Mouse (Mus musculus): Measurements from ENCODE around the gene Pygm. TPM values are rescaled to one million over a fixed set of nuclear protein-coding genes. Genes with fewer than 3 reads are reported as not detected.

The Pygm gene
- total and polyA plus RNA-seq, 2 experiments from 2014 or later: 13.2 to 25.8 TPM

- DNase-seq (ENCODE audit: low spot score): no peak
- Histone ChIP-seq H3K4me2 (ENCODE audit: low read depth, low read length, poor library complexity, severe bottlenecking) (peak overlapping the region; percentile 91), H3K27me3 (ENCODE audit: insufficient read depth, low read length) (no peaks in the 10 kb centered on the region), H3K4me1 (ENCODE audit: insufficient read depth, low read length) (peaks cover 48% of the 10 kb centered on the region), H3K9me3 (ENCODE audit: low read length) (no peaks in the 10 kb centered on the region), H3K36me3 (ENCODE audit: insufficient read depth, low read length) (0 out of 2 replicates have a peak, but pooled peaks cover 1% of the 10 kb centered on the region), H3K4me3 (ENCODE audit: low read depth, low read length) (peak overlapping the region; percentile 61), H3K27ac (ENCODE audit: low read depth, low read length) (peak overlapping the region; percentile 93), H3K9ac (replicated peaks; ENCODE audit: low read length, poor library complexity, severe bottlenecking) (peak overlapping the region; percentile 88)
- peak; percentile 36; the same call in 1 of the 2 replicates for ATAC-seq (ENCODE audit: low FRiP score)
- 2% methylated on average over 14 of the region's 23 CpGs for WGBS
- TF ChIP-seq CTCF (IDR thresholded peaks at IDR 0.05): no peak
These were observed 34.9 kb downstream of the Pygm start for GRCm38 (mm10) chr19:6418984-6419692.

DNA sequence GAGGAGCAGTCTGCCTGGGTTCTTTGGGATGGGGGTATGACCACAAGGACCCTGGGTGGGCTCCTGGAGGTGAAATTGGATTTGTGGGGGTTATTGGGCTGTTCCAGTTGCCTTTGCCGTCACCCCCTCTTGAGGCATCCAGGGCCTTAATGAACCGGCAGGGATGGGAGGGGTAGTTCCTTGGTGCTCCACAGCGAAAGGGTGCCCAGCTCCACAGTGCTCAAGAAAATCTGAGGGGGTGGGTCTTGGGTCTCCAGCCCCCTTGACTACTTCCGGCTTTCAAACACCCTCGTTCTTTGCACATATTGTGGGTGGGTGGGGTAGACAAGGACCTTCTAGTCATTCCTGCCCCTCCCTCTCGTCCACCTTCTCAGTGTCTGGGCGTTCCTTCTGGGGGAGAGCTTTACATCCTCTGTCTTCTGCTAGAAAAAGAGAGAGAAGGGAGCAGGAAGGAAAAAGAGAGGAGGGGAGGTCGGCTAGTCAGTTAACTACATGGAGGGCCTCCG is 35.7 kb downstream of the Pygm start:
- 0 out of 2 replicates have a peak, but pooled peaks have one; percentile 11 for TF ChIP-seq CTCF (IDR thresholded peaks at IDR 0.05)
- no peaks in the 10 kb centered on the region for H3K9me3 ChIP-seq (ENCODE audit: low read length)
- no peak for DNase-seq (ENCODE audit: low spot score)
- 29% methylated on average over 9 of the region's 9 CpGs for WGBS
- no peak for ATAC-seq (ENCODE audit: low FRiP score)
- peaks cover 52% of the 10 kb centered on the region for H3K4me1 ChIP-seq (ENCODE audit: insufficient read depth, low read length)
- H3K36me3 ChIP-seq (ENCODE audit: insufficient read depth, low read length): no peaks in the 10 kb centered on the region
- H3K27ac ChIP-seq (ENCODE audit: low read depth, low read length): peak overlapping the region; percentile 93
- no peaks in the 10 kb centered on the region for H3K27me3 ChIP-seq (ENCODE audit: insufficient read depth, low read length)
- peak overlapping the region; percentile 61 for H3K4me3 ChIP-seq (ENCODE audit: low read depth, low read length)
- peak overlapping the region; percentile 88 for H3K9ac ChIP-seq (replicated peaks; ENCODE audit: low read length, poor library complexity, severe bottlenecking)
- peak overlapping the region; percentile 91 for H3K4me2 ChIP-seq (ENCODE audit: low read depth, low read length, poor library complexity, severe bottlenecking)

DNA sequence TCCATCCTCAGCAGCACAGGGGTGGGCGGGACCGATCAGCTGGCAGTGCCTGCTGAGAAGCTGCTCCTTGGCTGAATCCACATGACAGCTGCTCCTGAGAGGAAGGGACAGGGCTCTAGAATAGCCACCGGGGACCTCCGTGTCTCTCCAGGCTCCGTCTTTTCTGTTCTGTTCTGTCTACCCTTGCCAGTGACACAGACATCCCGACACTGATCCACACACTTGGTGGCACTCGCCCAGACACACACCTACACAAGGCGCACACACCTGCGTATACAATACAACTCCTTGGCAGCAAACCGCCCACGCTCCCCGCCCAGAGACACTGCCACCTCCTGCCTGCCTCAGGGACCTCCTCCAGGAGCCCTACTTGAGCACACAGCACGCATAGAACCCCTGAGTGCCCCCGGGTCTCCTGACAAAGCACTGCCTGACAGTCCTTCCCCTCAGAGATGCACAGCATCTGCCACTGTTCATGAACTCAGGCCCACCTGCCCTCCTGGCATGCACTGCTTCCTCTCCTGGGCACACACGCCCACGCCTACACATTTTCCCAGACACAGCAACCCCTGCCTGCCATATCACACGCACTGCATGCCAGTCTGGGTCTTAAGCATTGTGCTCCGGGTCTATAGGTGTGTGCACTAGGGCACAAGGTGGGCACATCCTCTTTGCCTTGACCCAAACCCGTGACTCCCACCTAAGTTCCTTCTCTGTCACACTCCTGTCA is 36.4 kb downstream of the Pygm start:
- 53% methylated on average over 18 of the region's 19 CpGs for WGBS
- peaks cover 52% of the 10 kb centered on the region for H3K4me1 ChIP-seq (ENCODE audit: insufficient read depth, low read length)
- peak overlapping the region; percentile 91 for H3K4me2 ChIP-seq (ENCODE audit: low read depth, low read length, poor library complexity, severe bottlenecking)
- no peaks in the 10 kb centered on the region for H3K9me3 ChIP-seq (ENCODE audit: low read length)
- H3K9ac ChIP-seq (replicated peaks; ENCODE audit: low read length, poor library complexity, severe bottlenecking): peak overlapping the region; percentile 88
- H3K27me3 ChIP-seq (ENCODE audit: insufficient read depth, low read length): no peaks in the 10 kb centered on the region
- H3K27ac ChIP-seq (ENCODE audit: low read depth, low read length): 0 out of 2 replicates have a peak overlapping the region, but pooled peaks have one; percentile 93
- DNase-seq (ENCODE audit: low spot score) (no peak), ATAC-seq (ENCODE audit: low FRiP score) (no peak)
- H3K4me3 ChIP-seq (ENCODE audit: low read depth, low read length): peak overlapping the region; percentile 61
- TF ChIP-seq CTCF (IDR thresholded peaks at IDR 0.05): no peak
- H3K36me3 ChIP-seq (ENCODE audit: insufficient read depth, low read length): no peaks in the 10 kb centered on the region

- H3K4me1 ChIP-seq (ENCODE audit: insufficient read depth, low read length): peaks cover 46% of the 10 kb centered on the region
- H3K27me3 ChIP-seq (ENCODE audit: insufficient read depth, low read length): no peaks in the 10 kb centered on the region
- DNase-seq (ENCODE audit: low spot score): no peak
- WGBS: 63% methylated on average over 9 of the region's 9 CpGs
- no peak for ATAC-seq (ENCODE audit: low FRiP score)
- H3K4me3 ChIP-seq (ENCODE audit: low read depth, low read length): peak overlapping the region; percentile 61
- no peaks in the 10 kb centered on the region for H3K9me3 ChIP-seq (ENCODE audit: low read length)
- no peaks in the 10 kb centered on the region for H3K36me3 ChIP-seq (ENCODE audit: insufficient read depth, low read length)
- peak overlapping the region; percentile 88 for H3K9ac ChIP-seq (replicated peaks; ENCODE audit: low read length, poor library complexity, severe bottlenecking)
- TF ChIP-seq CTCF (IDR thresholded peaks at IDR 0.05): no peak
- H3K27ac ChIP-seq (ENCODE audit: low read depth, low read length): no peak overlapping the region
- peak overlapping the region; percentile 91 for H3K4me2 ChIP-seq (ENCODE audit: low read depth, low read length, poor library complexity, severe bottlenecking)
These were observed 37.0 kb downstream of the Pygm start for GRCm38 (mm10) chr19:6421211-6421590.

DNA sequence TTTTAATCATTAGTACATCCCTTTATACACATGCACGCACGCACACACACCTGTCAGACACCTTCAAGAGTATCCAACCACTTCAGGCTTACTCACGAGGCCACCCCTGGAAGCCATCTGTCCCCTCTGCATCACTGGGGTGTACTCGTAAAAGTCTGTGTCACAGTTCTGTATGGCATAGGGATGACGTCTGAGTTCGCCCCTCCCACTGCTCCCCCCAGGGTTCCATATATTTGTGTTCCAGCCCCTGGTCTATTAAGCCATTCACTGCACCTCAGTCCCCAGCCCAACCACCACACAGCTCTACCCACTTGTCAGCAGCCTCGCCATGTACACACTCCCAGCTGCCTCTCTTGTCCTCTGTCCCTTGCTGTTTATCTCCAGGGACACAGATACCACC is 37.8 kb downstream of the Pygm start:
- Histone ChIP-seq H3K4me3 (ENCODE audit: low read depth, low read length) (no peak overlapping the region), H3K9ac (replicated peaks; ENCODE audit: low read length, poor library complexity, severe bottlenecking) (no peak overlapping the region), H3K9me3 (ENCODE audit: low read length) (no peaks in the 10 kb centered on the region), H3K36me3 (ENCODE audit: insufficient read depth, low read length) (no peaks in the 10 kb centered on the region), H3K4me2 (ENCODE audit: low read depth, low read length, poor library complexity, severe bottlenecking) (peak overlapping the region; percentile 91; the same call in 1 of the 2 replicates), H3K27me3 (ENCODE audit: insufficient read depth, low read length) (no peaks in the 10 kb centered on the region), H3K4me1 (ENCODE audit: insufficient read depth, low read length) (peaks cover 42% of the 10 kb centered on the region), H3K27ac (ENCODE audit: low read depth, low read length) (no peak overlapping the region)
- WGBS: 64% methylated on average over 7 of the region's 7 CpGs
- no peak for ATAC-seq (ENCODE audit: low FRiP score)
- no peak for DNase-seq (ENCODE audit: low spot score)
- no peak for TF ChIP-seq CTCF (IDR thresholded peaks at IDR 0.05)

GRCm38 (mm10) chr19:6423241-6423640 is 39.0 kb downstream of the Pygm start:
- no peak overlapping the region for H3K27ac ChIP-seq (ENCODE audit: low read depth, low read length)
- WGBS: 87% methylated on average over 16 of the region's 16 CpGs
- H3K9me3 ChIP-seq (ENCODE audit: low read length): no peaks in the 10 kb centered on the region
- no peaks in the 10 kb centered on the region for H3K27me3 ChIP-seq (ENCODE audit: insufficient read depth, low read length)
- no peak overlapping the region for H3K4me2 ChIP-seq (ENCODE audit: low read depth, low read length, poor library complexity, severe bottlenecking)
- no peak for TF ChIP-seq CTCF (IDR thresholded peaks at IDR 0.05)
- no peak for ATAC-seq (ENCODE audit: low FRiP score)
- H3K4me3 ChIP-seq (ENCODE audit: low read depth, low read length): no peak overlapping the region
- H3K36me3 ChIP-seq (ENCODE audit: insufficient read depth, low read length): peaks cover 2% of the 10 kb centered on the region; the same call in 1 of the 2 replicates
- H3K4me1 ChIP-seq (ENCODE audit: insufficient read depth, low read length): peaks cover 48% of the 10 kb centered on the region
- DNase-seq (ENCODE audit: low spot score): no peak
- H3K9ac ChIP-seq (replicated peaks; ENCODE audit: low read length, poor library complexity, severe bottlenecking): no peak overlapping the region
